ENCODE assay signal across 7 mouse cellular contexts in genomic region chr17:53694039-53694438, GRCm38 (mm10). TPM values are rescaled to one million over a fixed set of nuclear protein-coding genes. Genes with fewer than 3 reads are reported as not detected.
DNase-seq lines count a peak whose midpoint lies in the region; ATAC-seq and TF ChIP-seq lines count a peak whose summit lies in the region.

No protein-coding gene starts in this region.

- no peak overlapping the region for H3K4me3 ChIP-seq in layer of hippocampus, adult 2 months
- H3K4me3 ChIP-seq in cortical plate, adult 2 months (ENCODE audit: insufficient read depth, low read length): no peak overlapping the region
- no peak overlapping the region for H3K4me3 ChIP-seq in forebrain, embryonic 13.5 days

- no peaks in the 10 kb centered on the region for H3K4me1 ChIP-seq in cortical plate, adult 2 months (ENCODE audit: control insufficient read depth, insufficient read depth, low read length)
- H3K4me1 ChIP-seq in forebrain, embryonic 13.5 days: peaks cover 7% of the 10 kb centered on the region

- DNase-seq in layer of hippocampus, adult 2 months (ENCODE audit: low spot score in 2 of 2): peak in 1 of 2 experiments; percentile 26
- no peak for DNase-seq in layer of hippocampus, adult 9-10 months (ENCODE audit: low spot score)
- DNase-seq in 3T3-L1 (ENCODE audit: low read depth, low spot score): peak; percentile 83
- DNase-seq in ES-CJ7 (ENCODE audit: low read depth, low spot score): peak; percentile 69
- DNase-seq in left cerebral cortex, postnatal 14 days (ENCODE audit: low spot score in 2 of 2): peak; percentile 8 to 31

- no peaks in the 10 kb centered on the region for H3K9me3 ChIP-seq in forebrain, embryonic 13.5 days (replicated peaks)

- no peaks in the 10 kb centered on the region for H3K27me3 ChIP-seq in forebrain, embryonic 13.5 days

- H3K9ac ChIP-seq in forebrain, embryonic 13.5 days: no peak overlapping the region

- H3K4me2 ChIP-seq in forebrain, embryonic 13.5 days: no peak overlapping the region

- ATAC-seq in forebrain, embryonic 13.5 days: no peak

- intact Hi-C loops in left cerebral cortex, postnatal 14 days (cut with DNase I): loop anchor here (10.0 kb wide), 1 partner anchor 179 kb away; no protein-coding TSS in a partner anchor

- no peak overlapping the region for H3K27ac ChIP-seq in layer of hippocampus, adult 2 months
- H3K27ac ChIP-seq in cortical plate, adult 2 months (ENCODE audit: insufficient read depth, low read length): no peak overlapping the region
- H3K27ac ChIP-seq in forebrain, embryonic 13.5 days: no peak overlapping the region

- peak; percentile 75 for TF ChIP-seq CTCF in layer of hippocampus, adult 2 months (conservative IDR thresholded peaks at IDR 0.05)
- 0 out of 2 replicates have a peak, but pooled peaks have one; percentile 37 for TF ChIP-seq CTCF in cortical plate, adult 2 months (IDR thresholded peaks at IDR 0.05; ENCODE audit: extremely low read depth, insufficient read depth, low read length)

- TF ChIP-seq POLR2A in cortical plate, adult 2 months (IDR thresholded peaks at IDR 0.05; ENCODE audit: extremely low read depth, insufficient read depth, low read length): no peak

- no peaks in the 10 kb centered on the region for H3K36me3 ChIP-seq in forebrain, embryonic 13.5 days (ENCODE audit: poor library complexity, severe bottlenecking)

- 76% methylated on average over 2 of the region's 2 CpGs for WGBS in forebrain, embryonic 13.5 days

RNA-seq across cellular contexts. Expression of gene Sgo1, which starts 4.9 kb away (rescaled TPM):
- under 1 TPM; 0.12 to 0.15 TPM for total RNA-seq in layer of hippocampus, adult 2 months (2021)
- polyA plus RNA-seq in cortical plate, adult 2 months (2012; rRNA removed): 0.19 and 0.21 TPM in 2 replicates
- under 1 TPM; 0.22 to 0.49 TPM for total RNA-seq in left cerebral cortex, postnatal 14 days (2021)
- polyA plus RNA-seq in forebrain, embryonic 13.5 days (2015; fragmentation: Nextera tagmentation; extraction: Ambion mirVana): 38.4 and 48.5 TPM in 2 replicates
